Mouse (Mus musculus) kidney, adult 2 months (tissue): ENCODE results near the gene Eml3.

ENCODE experiments used
- CTCF ChIP-seq: fragments of 200-500 bp; conservative IDR thresholded peaks from 2 replicates; pipeline ENCODE4 v1.5.1; 2011; ENCODE audit warnings: low read depth, mild to moderate bottlenecking, control low read depth, low read length, moderate library complexity, mixed read lengths; ENCODE audit not compliant: insufficient read depth, insufficient read length
- POLR2A ChIP-seq: fragments of 200-500 bp; IDR thresholded peaks from one replicate; pipeline ENCODE4 v1.6.1; 2011; ENCODE audit warnings: low read depth, low read length, control low read depth

GRCm38 (mm10) chr19:8943047-8943446 lies 13.7 kb downstream of the Eml3 start:
- no peak for TF ChIP-seq CTCF
- TF ChIP-seq POLR2A: no peak
